Mouse (Mus musculus): Measurements from ENCODE around the gene Jak3.
"Not testable (repeated sequence)": the region's sequence is repeated elsewhere in the genome, so short reads cannot be mapped to it uniquely, and the experiment has no call there.

The Jak3 gene

DNA sequence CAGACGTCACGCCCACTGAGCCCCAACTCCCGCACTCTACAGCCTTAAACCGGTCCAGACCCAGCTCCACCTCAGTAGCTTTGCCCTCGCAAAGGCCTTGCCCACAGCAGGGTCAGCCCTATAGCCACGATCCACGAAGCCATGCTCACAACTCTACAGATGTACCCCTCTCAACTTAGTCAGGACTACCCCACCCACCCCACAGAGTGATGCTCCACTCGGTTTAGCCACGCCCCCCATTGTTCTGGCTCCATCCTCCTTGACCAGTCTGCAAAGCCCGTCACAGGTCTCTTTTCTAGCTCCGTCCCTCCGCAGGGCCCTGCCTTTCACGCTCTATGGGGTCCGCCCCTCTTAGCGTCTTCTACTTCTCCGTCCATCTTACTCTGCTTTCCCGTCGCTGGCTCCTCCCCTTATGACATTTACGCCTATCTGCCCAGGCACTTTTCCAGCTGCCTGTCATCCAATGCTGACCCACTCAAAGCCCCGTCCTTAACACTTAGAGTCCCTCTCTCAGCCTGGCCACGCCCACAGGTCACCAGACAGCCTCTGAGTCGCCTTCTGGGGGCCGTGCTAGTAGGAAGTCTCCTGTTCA lies 10.1 kb downstream of the Jak3 start:
- DNase-seq: peak; percentile 16 to 26

DNA sequence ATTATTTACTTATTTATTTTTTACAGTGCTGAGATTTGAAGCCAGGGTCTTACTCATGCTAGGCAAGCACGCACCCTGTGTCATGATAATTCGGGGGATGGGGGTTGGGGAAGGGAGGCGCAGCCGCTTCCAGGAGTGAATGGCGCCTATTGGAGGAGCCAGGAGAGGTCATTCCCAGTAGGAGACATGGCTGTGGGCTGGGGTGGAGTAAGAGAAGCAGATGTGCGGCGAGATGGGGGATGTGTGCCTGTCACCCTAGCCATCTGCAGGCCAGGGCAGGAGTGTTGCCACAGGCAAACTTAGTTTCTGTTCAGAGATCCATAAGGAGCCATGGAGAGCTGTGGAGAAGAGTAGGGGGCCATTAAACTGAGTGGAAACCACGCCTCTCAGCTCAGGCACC lies 11.5 kb downstream of the Jak3 start:
- DNase-seq: no peak

DNA sequence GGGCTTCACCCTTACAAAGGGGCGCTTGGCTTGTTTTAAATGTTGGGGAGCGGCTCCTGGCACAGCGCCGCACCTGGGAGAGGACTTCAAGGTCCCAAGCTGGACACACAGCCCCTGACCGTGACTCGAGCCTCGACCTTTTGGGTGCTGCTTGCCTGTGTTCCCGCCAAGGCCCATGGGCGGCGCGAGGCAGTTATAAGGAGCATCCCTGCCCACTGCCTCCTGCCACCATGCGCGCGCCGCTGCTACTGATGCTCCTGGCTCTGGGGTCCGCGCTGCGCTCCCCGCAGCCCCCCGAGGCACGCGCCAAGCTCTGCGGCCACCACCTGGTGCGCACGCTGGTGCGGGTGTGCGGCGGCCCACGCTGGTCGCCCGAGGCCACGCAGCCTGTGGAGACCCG lies 12.9 kb downstream of the Jak3 start, which contains the start of gene Insl3:
Gene Insl3 (plus strand): TSS at position 187 of the 400 bp plus-strand sequence.
- peak in 1 of 2 experiments; percentile 6 for DNase-seq

DNA sequence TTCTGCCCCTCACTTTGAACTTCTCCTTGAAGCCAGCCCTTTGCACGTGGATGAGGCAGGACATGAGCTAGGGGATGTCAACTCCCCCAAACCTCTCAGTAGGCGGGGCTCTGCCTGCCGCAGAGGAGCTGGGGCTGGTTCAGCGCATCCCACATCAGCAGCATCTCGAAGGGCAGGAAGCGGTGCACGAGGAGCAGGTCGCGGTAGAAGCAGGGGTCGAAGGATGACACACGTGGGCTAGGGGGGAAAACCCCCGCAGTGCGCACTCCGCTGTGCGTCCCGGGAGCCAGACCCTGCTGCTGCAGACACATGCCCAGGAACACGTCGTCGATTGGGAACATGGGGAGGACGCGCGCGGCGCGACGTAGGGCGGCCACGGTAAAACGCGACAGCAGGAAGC lies 16.4 kb downstream of the Jak3 start:
- DNase-seq: peak in 1 of 2 experiments; percentile 9

DNA sequence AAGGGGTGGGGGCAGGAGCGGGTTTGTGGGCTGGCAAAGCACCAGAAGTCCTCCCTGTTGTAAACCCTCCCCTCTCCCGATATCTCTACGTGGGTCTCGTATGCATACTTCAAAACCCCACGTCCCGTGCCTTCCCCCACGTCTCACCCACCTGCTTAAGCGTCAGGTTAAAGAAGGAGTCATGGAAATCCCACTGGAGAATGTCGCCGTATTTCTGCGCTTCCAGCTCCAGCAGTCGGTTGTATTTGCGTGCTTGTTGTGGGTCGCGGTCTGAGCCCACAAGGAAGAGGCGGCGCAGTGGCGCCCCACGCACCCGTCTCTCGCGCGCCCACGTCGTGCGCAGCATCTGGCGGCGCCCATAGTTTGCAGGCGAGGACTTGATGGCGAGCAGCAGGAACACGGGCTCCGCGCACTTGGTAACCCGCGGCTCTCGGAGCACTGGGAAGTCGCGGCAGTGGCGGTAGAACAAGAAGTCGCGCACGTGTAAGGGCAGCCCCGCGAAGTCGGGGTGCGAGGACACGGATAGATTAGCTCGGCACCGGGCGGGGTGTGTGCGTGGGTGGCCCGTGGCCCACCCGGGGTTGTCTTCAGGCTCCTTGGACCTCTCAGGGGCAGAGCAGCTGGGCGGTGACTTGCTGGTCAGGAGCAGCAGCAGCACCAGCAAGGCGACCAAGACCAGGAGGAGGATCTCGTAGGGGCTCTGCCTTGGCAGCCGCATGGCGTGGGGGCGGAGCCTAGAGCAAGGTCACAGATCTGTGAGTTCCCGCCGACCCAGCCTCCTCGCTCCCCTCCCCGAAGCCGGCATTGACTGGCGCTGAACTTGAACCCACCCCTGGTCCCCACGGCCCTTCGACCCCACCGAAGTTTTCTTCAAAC lies 17.3 kb downstream of the Jak3 start:
- peak in 1 of 2 experiments; percentile 20 for DNase-seq

DNA sequence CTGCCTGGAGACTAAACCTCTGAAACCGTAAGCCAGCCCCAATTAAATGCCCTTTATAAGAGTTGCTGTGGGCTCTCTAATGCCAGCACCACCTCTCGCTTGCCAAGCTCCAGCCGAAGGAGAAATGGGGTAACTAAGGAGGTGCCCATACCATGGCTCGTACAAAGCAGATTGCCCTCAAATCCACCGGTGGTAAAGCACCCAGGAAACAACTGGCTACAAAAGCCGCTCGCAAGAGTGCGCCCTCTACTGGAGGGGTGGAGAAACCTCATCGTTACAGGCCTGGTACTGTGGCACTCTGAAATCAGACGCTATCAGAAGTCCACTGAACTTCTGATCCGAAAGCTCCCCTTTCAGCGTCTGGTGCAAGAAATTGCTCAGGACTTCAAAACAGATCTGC lies 19.4 kb downstream of the Jak3 start:
- DNase-seq: not testable (repeated sequence)

DNA sequence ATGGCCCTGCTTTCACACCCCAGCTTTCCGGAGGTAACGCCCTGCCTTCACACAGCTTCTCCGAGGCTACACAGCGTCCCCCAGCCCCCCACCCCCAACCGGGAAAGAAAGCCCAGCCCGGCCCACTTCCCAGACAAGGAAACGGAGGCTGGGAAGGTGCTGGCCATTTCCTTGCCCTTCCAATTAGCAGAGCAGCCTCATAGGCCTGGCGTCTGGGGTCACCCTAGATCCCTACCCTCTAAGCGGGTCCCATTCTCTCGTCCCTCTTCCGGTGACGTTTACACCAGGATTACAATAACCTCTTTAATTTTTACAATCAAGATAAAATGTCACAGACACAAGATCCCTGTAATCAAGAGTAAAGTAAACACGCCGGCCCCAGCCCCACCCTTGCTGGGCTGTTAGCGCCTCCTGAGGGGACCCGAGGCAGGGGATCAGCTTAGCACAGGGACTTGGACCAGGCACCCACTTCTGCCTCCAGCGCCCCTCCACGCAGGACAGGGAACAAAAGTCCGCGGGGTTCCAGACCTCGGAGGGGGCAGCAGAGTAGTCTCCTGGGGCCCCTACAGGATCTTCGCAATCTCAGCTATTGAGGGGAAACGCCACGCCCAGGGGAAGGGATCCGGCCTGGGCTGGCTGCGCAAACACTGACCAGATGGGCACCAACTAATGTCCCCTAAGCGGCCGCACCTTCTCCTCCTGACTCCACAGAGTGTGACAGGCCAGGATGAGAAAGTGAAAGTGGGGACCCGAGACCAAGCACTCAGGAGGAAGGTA lies 24.6 kb downstream of the Jak3 start:
- DNase-seq: peak in 1 of 2 experiments; percentile 11

DNA sequence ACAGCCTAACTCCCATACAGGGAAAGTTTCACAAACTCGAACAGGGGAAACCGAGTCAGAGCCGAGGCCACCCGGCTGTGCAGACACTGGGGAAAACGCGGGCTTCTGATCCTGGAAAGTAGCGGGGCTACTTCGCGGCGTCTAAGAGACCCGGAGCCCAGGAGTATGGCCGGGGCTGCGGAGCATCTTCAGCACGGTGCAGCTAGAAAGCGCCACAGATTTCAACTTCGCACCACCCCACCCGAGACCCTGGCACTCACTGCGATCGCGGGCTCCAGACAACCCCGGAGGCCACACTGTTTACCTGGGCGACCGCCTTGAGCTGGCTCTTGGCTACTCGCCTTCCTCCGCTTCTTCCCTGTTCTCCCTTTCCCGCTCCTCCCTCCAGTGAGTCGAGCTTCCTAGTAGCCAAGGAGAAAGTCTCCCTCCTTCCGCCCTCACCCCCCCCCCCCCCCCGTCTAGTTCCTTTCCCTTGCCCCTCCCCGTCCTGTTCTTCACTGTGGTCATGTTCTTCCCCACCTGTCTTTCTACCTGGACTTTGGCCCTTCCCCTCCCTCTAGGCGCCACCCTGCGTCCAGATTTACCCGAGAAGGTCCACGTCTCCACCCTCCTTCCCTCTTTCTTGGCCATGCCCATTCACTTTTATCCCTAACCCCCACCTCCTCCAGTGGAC lies 25.5 kb downstream of the Jak3 start, which contains the start of gene B3gnt3:
Gene B3gnt3 (minus strand): TSS at position 376 of the 673 bp plus-strand sequence.
- DNase-seq: no peak

DNA sequence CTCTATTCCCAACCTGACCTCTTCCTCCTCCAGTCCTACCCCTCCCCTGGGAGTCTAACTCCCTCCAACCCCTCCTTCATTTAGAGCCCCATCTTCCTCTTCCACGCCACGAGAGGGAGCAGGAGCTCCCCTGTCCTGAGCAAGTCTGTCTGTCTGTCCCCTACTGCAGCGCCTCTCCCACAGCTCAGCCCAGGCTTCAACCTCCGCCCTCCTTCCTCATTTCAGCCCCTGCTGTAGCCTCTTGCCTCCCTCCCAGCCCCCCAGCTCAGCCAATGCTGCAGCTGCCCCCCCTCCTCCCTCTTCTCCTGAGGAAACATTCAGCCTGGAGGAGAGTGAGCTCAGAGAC lies 26.0 kb downstream of the Jak3 start:
- DNase-seq: no peak

DNA sequence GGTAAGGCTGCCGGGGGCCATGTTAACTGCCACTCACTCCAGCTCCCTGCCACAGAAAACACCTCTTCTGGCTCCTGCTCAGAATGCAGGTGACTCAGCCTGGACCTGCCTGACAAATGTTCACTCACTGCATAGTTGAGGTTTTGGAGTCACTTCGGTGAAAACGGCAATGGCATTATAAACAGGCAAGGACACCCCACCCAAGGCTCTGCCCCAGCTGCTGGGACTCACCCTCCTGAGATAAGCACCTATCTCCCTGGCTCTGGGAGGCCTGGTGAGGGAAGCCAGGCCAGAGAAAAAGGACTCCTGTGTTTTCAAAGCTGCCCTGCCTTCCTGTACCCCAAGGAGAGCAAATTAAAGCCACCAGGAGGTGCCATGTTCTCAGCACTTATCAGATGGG lies 26.8 kb downstream of the Jak3 start:
- no peak for DNase-seq

DNA sequence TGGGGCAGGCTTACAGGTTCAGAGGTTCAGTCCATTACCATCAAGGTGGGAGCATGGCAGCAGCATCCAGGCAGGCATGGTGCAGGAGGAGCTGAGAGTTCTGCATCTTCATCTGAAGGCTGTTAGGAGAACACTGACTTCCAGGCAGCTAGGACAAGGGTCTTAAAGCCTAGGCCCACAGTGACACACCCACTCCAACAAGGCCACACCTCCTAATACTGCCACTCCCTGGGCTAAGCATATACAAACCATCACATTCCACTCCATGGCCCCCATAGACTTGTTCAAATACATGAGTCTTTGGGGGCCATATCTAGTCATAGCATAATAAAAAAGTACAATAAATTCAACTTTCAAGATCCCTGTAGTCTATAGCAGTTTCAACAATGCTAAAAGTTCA lies 27.3 kb downstream of the Jak3 start:
- DNase-seq: not testable (repeated sequence)

DNA sequence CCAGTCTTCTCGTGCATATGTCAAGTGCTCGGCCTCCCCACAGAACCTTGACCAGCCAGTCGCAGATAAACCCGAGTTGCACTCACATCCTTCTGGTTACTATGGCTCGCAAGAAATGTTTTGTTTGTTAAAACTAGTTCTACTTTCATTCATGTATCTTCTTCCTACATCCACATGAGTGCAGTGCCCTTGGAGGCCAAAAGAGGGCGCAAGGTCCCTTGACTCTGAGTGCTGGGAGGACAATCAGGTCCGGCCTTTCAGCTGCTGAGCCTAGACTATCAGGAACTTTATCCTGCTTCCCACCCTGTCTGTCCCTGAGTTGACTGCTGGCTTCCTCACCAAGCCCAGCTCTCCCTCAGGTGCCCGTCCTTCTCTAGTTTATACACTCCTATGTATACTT lies 31.8 kb downstream of the Jak3 start:
- DNase-seq: peak; percentile 56 to 73

DNA sequence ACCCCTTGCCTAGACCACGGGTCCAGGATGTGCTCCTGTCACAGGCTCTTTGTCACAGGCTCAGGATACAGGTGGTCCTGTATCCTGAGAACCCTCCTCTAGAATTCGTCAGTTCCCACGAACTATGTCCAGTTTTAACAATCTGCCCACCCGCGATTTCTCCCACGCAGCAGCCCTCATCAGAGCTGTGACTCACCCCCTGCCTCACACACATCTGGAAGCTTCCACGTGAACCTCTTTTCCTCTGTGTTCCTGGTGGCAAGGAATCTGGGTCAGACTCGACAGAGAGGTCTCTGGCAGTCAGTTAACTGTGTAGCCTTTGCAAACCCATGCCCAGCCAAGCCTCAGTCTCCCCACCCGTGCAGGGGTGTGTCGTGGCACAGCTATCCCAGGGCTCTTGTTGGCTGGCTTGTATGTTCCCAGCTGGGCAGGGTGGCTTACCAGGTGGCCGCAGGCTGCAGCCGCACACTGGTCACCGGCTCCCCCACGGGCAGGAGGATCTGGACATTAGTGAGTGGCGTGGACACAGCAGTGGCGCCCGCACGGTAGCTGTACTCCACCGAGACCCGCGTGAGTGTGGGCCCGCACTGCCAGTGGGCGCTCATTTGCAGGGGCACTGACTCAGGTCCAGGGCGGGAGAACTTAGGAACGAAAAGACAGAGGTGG lies 33.2 kb downstream of the Jak3 start:
- no peak for DNase-seq

DNA sequence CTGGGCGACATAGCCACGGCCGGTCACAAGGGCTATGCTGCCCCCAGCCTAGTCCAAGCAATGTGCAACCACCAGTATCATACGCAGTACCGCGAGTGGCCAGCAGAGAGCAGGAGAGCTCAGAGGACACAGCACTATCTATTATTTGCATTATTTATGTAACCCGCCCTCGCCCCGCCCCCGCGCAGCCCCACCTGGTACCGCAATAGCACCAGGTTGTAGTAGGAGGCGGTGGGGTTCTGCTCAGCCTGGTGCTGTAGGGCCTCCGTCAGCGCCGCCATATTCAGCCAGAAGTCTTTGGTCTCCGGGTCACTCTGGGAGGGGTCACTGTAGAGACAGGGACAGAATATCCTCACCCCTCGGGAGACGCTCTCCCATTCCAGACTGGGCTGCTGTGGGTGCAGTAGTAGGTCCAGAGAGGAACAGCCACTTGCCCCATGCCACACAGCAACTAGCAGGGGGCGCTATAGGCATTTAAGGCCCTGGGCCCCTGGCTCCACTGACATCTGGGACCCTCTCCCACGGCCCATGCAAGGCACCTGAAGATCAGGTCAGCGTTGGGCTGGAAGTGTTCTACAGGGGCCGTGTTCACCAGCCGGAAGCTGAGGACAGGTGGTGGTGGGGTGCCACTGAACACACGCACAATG lies 33.8 kb downstream of the Jak3 start:
- peak; percentile 96 to 99 for DNase-seq

DNA sequence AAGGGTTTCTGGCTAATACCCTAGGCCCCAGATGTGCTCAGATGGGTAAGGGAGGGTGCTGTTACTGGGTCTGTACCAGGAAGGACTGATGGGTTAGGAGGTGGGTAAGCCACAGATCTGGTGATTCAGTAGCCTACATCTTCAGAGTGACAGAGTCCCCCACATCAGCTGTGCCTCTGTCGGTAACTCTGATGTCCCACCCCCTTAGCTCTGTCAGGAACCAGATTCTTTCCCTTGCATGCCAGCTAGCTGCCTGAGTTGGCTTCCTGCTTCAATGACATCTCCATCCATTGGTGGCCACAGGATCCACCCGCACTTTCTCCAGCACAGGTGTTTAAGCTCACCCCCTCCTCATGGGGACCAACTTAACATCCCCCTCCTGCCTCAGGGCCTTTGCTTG lies 35.5 kb downstream of the Jak3 start:
- no peak for DNase-seq

DNA sequence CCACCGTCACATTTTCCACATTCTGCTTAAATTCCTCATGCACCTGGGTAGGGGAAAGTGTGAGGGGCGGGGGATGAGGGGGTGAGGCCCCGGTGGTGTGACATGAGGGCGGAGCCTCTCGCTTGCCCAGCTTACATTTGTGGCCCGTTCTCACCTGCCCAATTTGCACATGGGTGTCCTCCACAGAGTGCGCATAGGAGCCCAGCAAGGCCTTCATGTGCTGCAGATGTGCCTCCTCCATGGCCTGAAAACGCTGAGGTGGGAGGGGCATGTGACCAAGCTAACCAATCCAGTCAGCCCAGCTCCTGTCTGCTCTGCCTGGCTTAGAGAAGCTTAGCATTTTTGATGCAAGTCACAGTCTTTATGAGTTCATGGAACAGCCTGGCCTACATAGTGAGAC lies 39.4 kb downstream of the Jak3 start:
- DNase-seq: no peak

DNA sequence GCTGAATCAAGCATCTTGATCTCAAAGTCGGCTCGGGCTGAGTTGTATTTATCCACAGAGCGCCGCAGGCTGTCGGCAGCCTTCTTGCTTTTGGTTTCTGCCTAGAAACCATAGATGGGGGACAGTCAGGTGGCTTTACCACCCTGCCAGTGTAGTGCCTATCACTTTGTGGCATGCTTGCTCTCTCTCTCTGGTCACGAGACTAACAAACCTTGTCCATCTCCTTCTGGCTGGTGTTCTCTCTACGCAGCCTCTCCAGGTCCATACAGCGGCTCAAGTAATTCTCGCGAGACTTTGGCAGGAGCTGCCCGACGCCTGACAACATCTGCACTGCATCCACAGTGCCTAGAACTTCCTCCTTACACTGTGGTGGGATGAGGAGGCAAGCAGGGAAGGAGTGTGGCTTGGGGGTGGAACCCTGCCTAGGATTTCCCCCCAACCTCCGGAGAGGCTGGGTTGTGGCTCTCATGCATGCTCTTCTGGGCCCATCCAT lies 40.5 kb downstream of the Jak3 start:
- DNase-seq: no peak

DNA sequence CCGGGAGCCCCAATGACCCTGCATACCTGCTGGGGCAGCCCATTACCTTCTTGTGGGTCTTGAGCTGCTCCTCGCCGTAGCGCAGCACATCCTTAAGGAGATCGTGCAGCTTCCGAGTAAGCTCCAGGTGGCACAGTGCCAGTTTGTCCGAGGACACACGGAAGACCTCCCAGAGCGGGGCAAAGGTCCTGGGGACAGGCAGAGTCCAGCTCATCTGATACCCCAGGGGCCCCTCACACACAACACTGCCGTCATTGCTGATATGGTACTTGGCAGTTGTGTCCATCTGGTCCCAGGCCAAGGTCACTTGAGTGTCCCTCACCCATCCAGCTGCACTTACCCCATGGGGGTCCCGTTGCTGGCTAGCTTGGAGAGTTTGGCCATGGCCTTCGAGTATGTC lies 41.0 kb downstream of the Jak3 start:
- DNase-seq: no peak

DNA sequence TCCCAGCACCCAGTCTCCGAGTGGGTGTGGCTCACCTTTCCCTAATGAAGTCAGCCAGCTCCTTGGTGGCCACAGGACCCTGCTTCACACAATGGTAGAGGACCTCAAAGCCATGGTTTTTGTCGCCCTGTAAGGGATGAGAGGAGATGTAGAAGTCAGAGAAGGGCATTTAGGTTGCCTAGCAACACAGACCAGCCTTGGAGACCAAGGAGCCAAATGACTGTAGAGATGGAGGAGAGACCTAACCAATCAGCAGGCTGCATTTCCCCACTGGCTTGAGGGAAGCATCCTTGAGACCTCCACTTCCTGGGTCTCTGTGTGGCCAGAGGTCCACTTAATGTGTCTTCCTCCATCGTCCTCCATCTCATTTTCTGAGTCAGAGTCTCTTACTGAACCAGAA lies 42.2 kb downstream of the Jak3 start:
- no peak for DNase-seq

DNA sequence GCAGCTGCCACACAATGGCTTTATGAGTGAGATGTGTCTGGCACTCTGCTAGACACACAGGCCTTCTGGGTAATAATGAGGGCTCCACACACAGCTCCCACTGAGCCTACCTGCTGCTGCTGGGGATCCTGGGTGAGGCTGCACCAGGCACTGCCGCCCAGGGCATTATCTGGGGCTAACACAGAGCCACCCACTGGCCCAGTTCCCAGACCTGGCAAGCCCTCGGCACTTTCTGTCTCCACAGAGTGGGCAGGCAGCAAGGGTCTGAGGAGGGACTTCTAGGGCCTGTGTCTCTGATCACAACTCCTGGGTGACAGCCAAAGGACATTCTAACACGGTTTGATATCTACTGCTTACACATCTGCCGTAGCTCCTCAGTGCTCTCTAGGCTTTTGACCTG lies 43.1 kb downstream of the Jak3 start:
- DNase-seq: peak; percentile 75 to 77

DNA sequence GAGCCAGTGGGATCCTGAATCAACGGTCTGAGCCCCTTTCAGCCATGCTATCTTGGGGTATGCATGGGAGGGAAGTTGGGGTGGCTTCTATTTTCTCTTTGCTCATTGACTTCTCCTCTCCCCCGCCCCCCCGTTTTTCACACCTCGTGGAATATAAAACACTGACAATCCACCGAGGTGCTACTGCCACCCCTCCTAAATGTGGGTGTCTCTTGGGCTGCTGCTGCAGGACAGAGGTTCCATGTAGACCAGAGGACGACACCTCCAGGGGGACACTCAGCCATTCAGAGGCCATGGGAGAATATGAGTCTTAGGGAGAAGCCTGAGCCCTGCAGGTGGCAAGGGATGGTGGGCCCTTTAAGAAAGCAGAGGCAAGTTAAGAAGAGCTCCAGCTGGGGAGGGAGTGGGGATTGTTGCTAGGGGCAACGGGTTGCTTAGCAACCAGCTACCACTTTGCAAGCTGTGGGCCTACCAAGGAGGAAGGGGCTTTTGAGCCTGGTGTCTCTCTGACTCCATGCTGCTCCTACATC lies 43.9 kb downstream of the Jak3 start:
- DNase-seq: peak in 1 of 2 experiments; percentile 44

Measured in cerebellum, postnatal 14 days (tissue).